Mouse (Mus musculus): Measurements from ENCODE around the gene Chst3.

DNA sequence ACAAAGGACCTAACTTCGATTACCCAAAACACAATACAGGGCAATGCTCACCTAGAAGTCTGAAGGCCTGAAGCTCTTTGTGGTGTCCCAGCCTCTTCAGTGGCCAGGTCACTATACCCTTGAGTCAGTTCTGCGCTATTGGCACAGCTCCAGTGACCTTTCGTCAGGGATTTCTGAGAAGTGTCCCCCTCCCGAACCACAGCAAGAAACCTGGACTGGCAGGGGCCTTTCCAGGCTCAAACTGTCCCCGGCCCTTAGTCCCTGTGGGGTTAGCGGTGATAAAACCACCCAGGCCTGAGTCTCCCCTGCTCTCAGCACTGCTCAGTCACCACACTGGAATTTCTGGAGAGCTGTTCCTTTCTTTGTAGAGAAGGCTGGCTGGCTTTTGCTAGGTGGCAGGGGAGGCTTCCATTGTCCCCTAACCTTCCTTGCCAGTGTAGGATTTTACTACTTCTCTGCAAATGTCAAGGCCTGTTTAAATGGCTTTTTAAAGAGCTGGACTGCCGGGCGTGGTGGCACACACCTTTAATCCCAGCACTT is 11.8 kb downstream of the Chst3 start:
- TF ChIP-seq CTCF (IDR thresholded peaks at IDR 0.05; ENCODE audit: insufficient read depth, low read length) (no peak), POLR2A (IDR thresholded peaks at IDR 0.05; ENCODE audit: borderline replicate concordance, extremely low read depth, low read depth, low read length) (no peak)
